Mouse (Mus musculus) liver, embryonic 14.5 days (tissue): Measurements from ENCODE around the gene Cemip2. TPM values are rescaled to one million over a fixed set of nuclear protein-coding genes. Genes with fewer than 3 reads are reported as not detected.
"Not testable (repeated sequence)": the region's sequence is repeated elsewhere in the genome, so short reads cannot be mapped to it uniquely, and the experiment has no call there.

Experiments used
- ATAC-seq: fragments of 200-750 bp; cut with Nextera tagmentation; 2 replicates; pipeline ENCODE4 v1.8.0; 2017; ENCODE audit warnings: moderate number of reproducible peaks, mild to moderate bottlenecking, moderate library complexity; ENCODE audit not compliant: insufficient read depth
- DNase-seq, 3 experiments: peaks; one replicate each; pipeline ENCODE4 v3.0.0-alpha.2; 2012 to 2013; ENCODE audit warnings: low read depth in 3 of 3, low spot score in 3 of 3
- H3K27ac ChIP-seq: fragments of 300-500 bp; sonication (generic); 2 replicates; pipeline ENCODE4 v1.5.1; 2014; ENCODE audit warnings: moderate library complexity, mild to moderate bottlenecking, control low read depth, inconsistent platforms
- H3K27me3 ChIP-seq: fragments of 300-500 bp; sonication (generic); 2 replicates; pipeline ENCODE4 v1.6.1; 2014; ENCODE audit warnings: mild to moderate bottlenecking, low read length, moderate library complexity; ENCODE audit not compliant: control insufficient read depth, insufficient read depth
- H3K36me3 ChIP-seq: fragments of 300-500 bp; sonication (generic); replicated peaks from 2 replicates; pipeline ENCODE4 v1.6.1; 2014; ENCODE audit warnings: low read depth; ENCODE audit not compliant: control insufficient read depth, insufficient read depth
- H3K4me1 ChIP-seq, 2 experiments: fragments of 200-500 bp in 1 of 2; fragments of 300-500 bp in 1 of 2; sonication (generic) in 1 of 2; replicated peaks; 2 replicates each; pipeline ENCODE4 v1.6.1; 2012 to 2014; ENCODE audit warnings: antibody characterized with exemption in 1 of 2, inconsistent platforms in 1 of 2, low read length in 1 of 2; ENCODE audit not compliant: control insufficient read depth in 2 of 2, insufficient read depth in 2 of 2
- H3K4me2 ChIP-seq: fragments of 300-500 bp; sonication (generic); 2 replicates; pipeline ENCODE4 v1.6.1; 2014; ENCODE audit warnings: low read depth, mild to moderate bottlenecking, control low read depth, moderate library complexity
- H3K4me3 ChIP-seq, 2 experiments: fragments of 200-500 bp in 1 of 2; fragments of 300-500 bp in 1 of 2; sonication (generic) in 1 of 2; 2 replicates each; pipeline ENCODE4 v1.5.1; 2012 to 2014; ENCODE audit warnings: low read depth in 2 of 2, low read length in 2 of 2, mild to moderate bottlenecking in 2 of 2, control low read depth in 1 of 2, inconsistent platforms in 1 of 2, moderate library complexity in 1 of 2; ENCODE audit not compliant: insufficient read depth in 1 of 2
- H3K9ac ChIP-seq: fragments of 300-500 bp; sonication (generic); replicated peaks from 2 replicates; pipeline ENCODE4 v1.6.1; 2014; ENCODE audit warnings: mild to moderate bottlenecking, control low read depth, moderate library complexity
- H3K9me3 ChIP-seq: fragments of 300-500 bp; sonication (generic); 2 replicates; pipeline ENCODE4 v1.6.1; 2016; ENCODE audit warnings: low read length, mixed read lengths; ENCODE audit not compliant: control insufficient read depth
- CTCF ChIP-seq: IDR thresholded peaks from 2 replicates; pipeline ENCODE4 v1.5.1; 2016; ENCODE audit warnings: antibody characterized with exemption, low read depth, control low read depth
- EP300 ChIP-seq: IDR thresholded peaks from 2 replicates; pipeline ENCODE4 v1.6.1; 2016; ENCODE audit warnings: antibody characterized with exemption, low read depth
- WGBS: fragments of 180-500 bp; shearing (Covaris S2); extraction: QIAGEN DNeasy Blood & Tissue Kit; methylation state at CpG from one replicate; pipeline ENCODE4 v1.1.7; 2014; ENCODE audit not compliant: insufficient replicate concordance; 5-methylcytosine and 5-hydroxymethylcytosine counted together
- polyA plus RNA-seq, 2 experiments: library from polyadenylated mRNA; depleted of rRNA in 1 of 2; stranded (reverse) in 1 of 2; unstranded in 1 of 2; fragments of >200 nt; fragmentation: Nextera tagmentation in 1 of 2; extraction: Ambion mirVana in 1 of 2; gene quantifications; 2 replicates each; pipeline versions ENCODE4 v1.2.1 to v1.2.3; 2012 to 2014

The Cemip2 gene
- polyA plus RNA-seq, 2 experiments, result 3.0 to 6.0 TPM

- WGBS, result 59% methylated on average over 9 of the region's 9 CpGs
These were observed 85.1 kb downstream of the Cemip2 start for GRCm38 (mm10) chr19:21862991-21863931.

DNA sequence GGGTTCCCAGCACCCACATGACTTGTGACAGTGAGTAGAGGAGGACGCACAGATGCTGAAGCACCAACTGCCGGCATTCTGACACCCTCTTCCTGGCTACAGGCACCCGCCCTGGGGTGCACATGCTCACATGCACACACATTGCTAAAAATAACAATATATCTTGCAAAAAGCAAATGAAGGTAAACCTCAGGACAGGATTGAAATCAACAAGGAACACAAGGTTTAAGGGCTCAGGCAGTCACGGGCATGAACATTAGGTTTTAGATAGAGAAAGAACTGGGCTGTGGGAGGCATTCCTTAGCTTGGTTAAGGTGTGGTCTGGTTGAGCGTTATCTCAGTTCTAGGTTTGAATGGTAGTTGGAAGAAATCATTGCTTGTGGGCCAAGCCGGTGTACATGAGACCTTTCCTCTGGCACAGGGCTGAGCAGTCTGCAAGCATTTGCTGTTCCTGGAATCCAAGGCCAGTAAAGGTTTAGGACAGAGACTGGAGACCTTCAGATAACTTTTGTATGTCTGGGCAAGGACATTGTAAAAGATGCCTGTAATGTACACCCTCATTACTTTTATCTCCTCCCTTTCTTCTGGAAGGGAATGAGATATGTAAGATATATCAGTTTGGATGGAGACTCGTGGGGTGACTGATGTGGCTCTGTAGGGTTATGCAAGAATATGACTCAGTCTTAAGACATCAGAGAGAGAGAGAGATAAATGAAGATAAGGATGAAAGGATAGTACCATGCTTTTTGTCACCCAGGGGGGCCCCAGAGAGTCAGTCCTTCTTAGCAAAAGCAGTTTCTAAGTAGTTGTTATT is 87.3 kb downstream of the Cemip2 start:
- no peak for DNase-seq

More at GRCm38 (mm10) chr19:21862991-21863931, 85.1 kb downstream of the Cemip2 start:
- ATAC-seq, result no peak
- Histone ChIP-seq H3K4me2 (no peak overlapping the region), H3K9ac (no peak overlapping the region), H3K4me3 (no peak overlapping the region), H3K4me1 (no peaks in the 10 kb centered on the region; a peak in 1 of 4 replicates), H3K27me3 (no peaks in the 10 kb centered on the region), H3K27ac (no peak overlapping the region), H3K36me3 (no peaks in the 10 kb centered on the region), H3K9me3 (no peaks in the 10 kb centered on the region)
- TF ChIP-seq CTCF (no peak), EP300 (no peak)
- no peak for DNase-seq

GRCm38 (mm10) chr19:21866094-21866493 is 88.0 kb downstream of the Cemip2 start:
- Histone ChIP-seq H3K27me3 (no peaks in the 10 kb centered on the region), H3K27ac (no peak overlapping the region), H3K9ac (no peak overlapping the region), H3K36me3 (no peaks in the 10 kb centered on the region), H3K4me1 (no peaks in the 10 kb centered on the region; a peak in 1 of 4 replicates), H3K4me3 (no peak overlapping the region), H3K9me3 (no peaks in the 10 kb centered on the region), H3K4me2 (no peak overlapping the region)
- no peak for DNase-seq
- TF ChIP-seq CTCF, result no peak
- no peak for TF ChIP-seq EP300
- no peak for ATAC-seq

More for the DNA sequence above, 87.3 kb downstream of the Cemip2 start:
- ATAC-seq, result no peak
- no peaks in the 10 kb centered on the region for H3K36me3 ChIP-seq
- H3K4me3 ChIP-seq, result no peak overlapping the region
- WGBS, result 36% methylated on average over 7 of the region's 7 CpGs
- no peak overlapping the region for H3K4me2 ChIP-seq
- H3K4me1 ChIP-seq, result no peaks in the 10 kb centered on the region; a peak in 1 of 4 replicates
- H3K27me3 ChIP-seq, result no peaks in the 10 kb centered on the region
- TF ChIP-seq EP300 (no peak), CTCF (no peak)
- H3K9ac ChIP-seq, result no peak overlapping the region
- no peaks in the 10 kb centered on the region for H3K9me3 ChIP-seq
- no peak overlapping the region for H3K27ac ChIP-seq

- not testable (repeated sequence) for H3K9ac ChIP-seq, H3K36me3 ChIP-seq, ATAC-seq, H3K27ac ChIP-seq, H3K4me1 ChIP-seq, H3K4me2 ChIP-seq, H3K4me3 ChIP-seq, H3K27me3 ChIP-seq, DNase-seq, H3K9me3 ChIP-seq
- WGBS, result 68% methylated on average over 4 of the region's 4 CpGs
These were observed 88.6 kb downstream of the Cemip2 start for GRCm38 (mm10) chr19:21866756-21867155.

- WGBS, result 56% methylated on average over 2 of the region's 2 CpGs
- DNase-seq, result no peak
- no peak for ATAC-seq
- Histone ChIP-seq H3K9me3 (no peaks in the 10 kb centered on the region), H3K36me3 (no peaks in the 10 kb centered on the region), H3K9ac (no peak overlapping the region), H3K27me3 (no peaks in the 10 kb centered on the region), H3K4me3 (no peak overlapping the region), H3K4me2 (no peak overlapping the region), H3K4me1 (no peaks in the 10 kb centered on the region; a peak in 1 of 4 replicates), H3K27ac (no peak overlapping the region)
- no peak for TF ChIP-seq EP300
- TF ChIP-seq CTCF, result no peak
These were observed 90.3 kb downstream of the Cemip2 start for GRCm38 (mm10) chr19:21868471-21868870.
